ENCODE assay signal across 11 mouse cellular contexts in the genomic region with DNA sequence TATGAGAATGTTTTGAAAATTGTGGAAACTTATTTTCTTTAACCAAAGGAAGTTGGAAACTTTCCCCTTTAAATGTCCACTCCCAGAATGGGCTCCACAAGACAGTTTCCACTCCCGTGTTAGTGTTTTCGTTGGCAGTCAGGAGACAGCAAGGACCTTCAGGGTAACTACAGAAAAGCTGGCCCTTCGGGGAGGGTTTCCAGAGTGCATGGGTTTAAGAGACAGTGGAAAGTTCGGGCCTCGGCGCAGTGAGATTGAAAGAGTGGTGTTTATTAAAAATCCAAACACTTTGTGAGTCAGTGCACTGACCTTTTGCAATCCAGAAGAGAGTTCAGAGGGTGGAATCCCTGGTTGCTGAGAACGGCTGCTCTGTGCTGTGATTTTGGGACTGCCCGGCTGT.
DNase-seq lines count a peak whose midpoint lies in the region; ATAC-seq lines count a peak whose summit lies in the region.
"Had no signal": no experiment of that assay in that cellular context is flagged by ENCODE, and none has a peak within 500 bp of the region (broad histone marks: within the 10 kb centered on the region; RNA-seq: fewer than 3 reads in every experiment).

No protein-coding gene starts in this region.

- no peak overlapping the region for H3K4me3 ChIP-seq in liver, embryonic 16.5 days (ENCODE audit: low read depth, low read length)
- H3K4me3 ChIP-seq in embryonic facial prominence, embryonic 15.5 days (replicated peaks) = no peak overlapping the region
- H3K4me3 ChIP-seq in kidney, embryonic 15.5 days (replicated peaks) = no peak overlapping the region
- H3K4me3 ChIP-seq in stomach, embryonic 15.5 days (replicated peaks) = no peak overlapping the region
- H3K4me3 ChIP-seq: hindbrain, embryonic 15.5 days; midbrain, embryonic 10.5 days; neural tube, embryonic 13.5 days had no signal

- no peaks in the 10 kb centered on the region for H3K9me3 ChIP-seq in liver, embryonic 16.5 days (replicated peaks; ENCODE audit: control insufficient read depth, low read length)
- no peaks in the 10 kb centered on the region for H3K9me3 ChIP-seq in embryonic facial prominence, embryonic 15.5 days (replicated peaks)
- H3K9me3 ChIP-seq in kidney, embryonic 15.5 days (replicated peaks) = no peaks in the 10 kb centered on the region
- H3K9me3 ChIP-seq in stomach, embryonic 15.5 days = no peaks in the 10 kb centered on the region
- H3K9me3 ChIP-seq: hindbrain, embryonic 15.5 days; midbrain, embryonic 10.5 days; neural tube, embryonic 13.5 days had no signal

- H3K4me2 ChIP-seq in liver, embryonic 16.5 days (ENCODE audit: low read depth, low read length) = no peak overlapping the region
- H3K4me2 ChIP-seq in embryonic facial prominence, embryonic 15.5 days (replicated peaks) = no peak overlapping the region
- H3K4me2 ChIP-seq in kidney, embryonic 15.5 days = no peak overlapping the region
- no peak overlapping the region for H3K4me2 ChIP-seq in stomach, embryonic 15.5 days
- H3K4me2 ChIP-seq: hindbrain, embryonic 15.5 days; neural tube, embryonic 13.5 days had no signal

- ATAC-seq in liver, embryonic 16.5 days (ENCODE audit: low read depth) = no peak
- no peak for ATAC-seq in embryonic facial prominence, embryonic 15.5 days (ENCODE audit: insufficient number of reproducible peaks, low FRiP score, low TSS enrichment, low read depth)
- no peak for ATAC-seq in kidney, embryonic 15.5 days (replicated peaks; ENCODE audit: low FRiP score)
- ATAC-seq in stomach, embryonic 15.5 days (ENCODE audit: insufficient read depth, low FRiP score, low read depth) = no peak

- 63% methylated on average over 8 of the region's 8 CpGs for WGBS in liver, embryonic 16.5 days (ENCODE audit: insufficient replicate concordance)
- 74% methylated on average over 8 of the region's 8 CpGs for WGBS in embryonic facial prominence, embryonic 15.5 days
- WGBS in kidney, embryonic 15.5 days = 65% methylated on average over 8 of the region's 8 CpGs
- WGBS in stomach, embryonic 15.5 days = 46% methylated on average over 8 of the region's 8 CpGs

- DNase-seq in liver = no peak
- DNase-seq in layer of hippocampus, postnatal 25 days (ENCODE audit: extremely low spot score in 1 of 2, low spot score in 1 of 2) = no peak
- DNase-seq in thymus, postnatal 4 days = no peak
- DNase-seq: thymus, postnatal 36 days had no signal

- no peak overlapping the region for H3K9ac ChIP-seq in liver, embryonic 16.5 days (ENCODE audit: low read depth, low read length)
- no peak overlapping the region for H3K9ac ChIP-seq in embryonic facial prominence, embryonic 15.5 days
- no peak overlapping the region for H3K9ac ChIP-seq in kidney, embryonic 15.5 days
- H3K9ac ChIP-seq in stomach, embryonic 15.5 days = no peak overlapping the region
- H3K9ac ChIP-seq: hindbrain, embryonic 15.5 days; neural tube, embryonic 13.5 days had no signal

- H3K4me1 ChIP-seq in liver, embryonic 16.5 days (ENCODE audit: control insufficient read depth, low read depth, low read length) = no peaks in the 10 kb centered on the region; the same call in 1 of the 2 replicates
- 0 out of 2 replicates have a peak, but pooled peaks cover 8% of the 10 kb centered on the region for H3K4me1 ChIP-seq in embryonic facial prominence, embryonic 15.5 days
- H3K4me1 ChIP-seq in kidney, embryonic 15.5 days = peaks cover 5% of the 10 kb centered on the region
- H3K4me1 ChIP-seq in stomach, embryonic 15.5 days = no peaks in the 10 kb centered on the region
- H3K4me1 ChIP-seq: hindbrain, embryonic 15.5 days; midbrain, embryonic 10.5 days had no signal

- no peaks in the 10 kb centered on the region for H3K27me3 ChIP-seq in liver, embryonic 16.5 days (ENCODE audit: control insufficient read depth, insufficient read depth, low read depth, low read length)
- no peaks in the 10 kb centered on the region for H3K27me3 ChIP-seq in embryonic facial prominence, embryonic 15.5 days
- no peaks in the 10 kb centered on the region for H3K27me3 ChIP-seq in kidney, embryonic 15.5 days
- no peaks in the 10 kb centered on the region for H3K27me3 ChIP-seq in stomach, embryonic 15.5 days (replicated peaks)
- H3K27me3 ChIP-seq: hindbrain, embryonic 15.5 days; neural tube, embryonic 13.5 days had no signal

- H3K27ac ChIP-seq in liver, embryonic 16.5 days (ENCODE audit: low read length) = peak overlapping the region; percentile 33; the same call in 1 of the 2 replicates
- H3K27ac ChIP-seq in embryonic facial prominence, embryonic 15.5 days (replicated peaks) = 0 out of 2 replicates have a peak overlapping the region, but pooled peaks have one; percentile 1
- peak overlapping the region; percentile 56 for H3K27ac ChIP-seq in kidney, embryonic 15.5 days
- H3K27ac ChIP-seq in stomach, embryonic 15.5 days = peak overlapping the region; percentile 17; the same call in 1 of the 2 replicates
- H3K27ac ChIP-seq: hindbrain, embryonic 15.5 days; midbrain, embryonic 10.5 days; neural tube, embryonic 13.5 days had no signal

- no peaks in the 10 kb centered on the region for H3K36me3 ChIP-seq in liver, embryonic 16.5 days (ENCODE audit: control insufficient read depth, insufficient read depth)
- 0 out of 2 replicates have a peak, but pooled peaks cover 3% of the 10 kb centered on the region for H3K36me3 ChIP-seq in embryonic facial prominence, embryonic 15.5 days
- H3K36me3 ChIP-seq in kidney, embryonic 15.5 days = peaks cover 5% of the 10 kb centered on the region; the same call in 1 of the 2 replicates
- H3K36me3 ChIP-seq in stomach, embryonic 15.5 days = no peaks in the 10 kb centered on the region
- H3K36me3 ChIP-seq: hindbrain, embryonic 15.5 days had no signal

Comparison
In these comparisons a context has a peak if more than half of its experiments do, and no peak if none do; other contexts are left out.
1. H3K27ac ChIP-seq: peak in every context shown above with its lines; median percentile 56 in kidney, embryonic 15.5 days; 33 in liver, embryonic 16.5 days; 17 in stomach, embryonic 15.5 days; 1 in embryonic facial prominence, embryonic 15.5 days.